Mouse (Mus musculus) gastrocnemius, postnatal 10 days (tissue): Measurements from ENCODE around the gene Gm12169. TPM values are rescaled to one million over a fixed set of nuclear protein-coding genes. Genes with fewer than 3 reads are reported as not detected.
"Not testable (repeated sequence)": the region's sequence is repeated elsewhere in the genome, so short reads cannot be mapped to it uniquely, and the experiment has no call there.

Experiments
- DNase-seq: peaks from one replicate; pipeline ENCODE4 v3.0.0; 2021; ENCODE audit warnings: mixed read lengths
- long read RNA-seq, 2 experiments: library from polyadenylated mRNA; stranded (forward); transcript quantifications; one replicate each; pipeline ENCODE4 v2.0.0; 2021
- total RNA-seq, 2 experiments: library from RNA; stranded (reverse); gene quantifications; 2 replicates each; pipeline ENCODE4 v1.2.3; 2021

Gm12169 gene
- total RNA-seq = not detected
- long read RNA-seq, experiment 1 = 0 reads
- long read RNA-seq, experiment 2 = 0 reads

DNA sequence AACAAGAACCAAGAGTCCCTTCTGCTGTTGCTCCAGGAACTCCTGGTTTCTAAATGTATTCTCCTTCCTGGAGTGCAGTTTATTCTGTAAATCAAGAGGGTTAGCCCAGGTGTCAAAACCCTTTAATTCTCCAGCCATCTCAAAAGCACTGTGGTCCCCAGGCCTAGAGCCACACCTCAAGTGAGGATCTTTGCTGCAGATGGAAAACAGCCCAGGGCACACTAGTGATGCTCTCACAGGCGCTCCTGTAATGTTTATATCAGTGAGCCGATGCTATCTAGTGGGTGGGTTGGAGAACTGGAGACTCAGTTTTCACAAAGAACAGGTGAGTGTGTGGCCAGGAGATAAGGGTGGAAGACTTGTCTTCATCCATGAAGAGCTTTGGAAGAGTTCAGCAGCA lies at the start of gene Gm12169:
Gene Gm12169, plus strand, starts transcription at position 301 of the 400 bp plus-strand sequence.
- DNase-seq = no peak

- no peak for DNase-seq
Observed at GRCm38 (mm10) chr11:46474220-46474619, 49.8 kb upstream of the Gm12169 start.

GRCm38 (mm10) chr11:46479311-46479710 lies 44.7 kb upstream of the Gm12169 start:
- no peak for DNase-seq

GRCm38 (mm10) chr11:46480517-46480916 lies 43.5 kb upstream of the Gm12169 start:
- no peak for DNase-seq

GRCm38 (mm10) chr11:46488231-46488630 lies 35.8 kb upstream of the Gm12169 start:
- no peak for DNase-seq

GRCm38 (mm10) chr11:46488650-46489049 lies 35.4 kb upstream of the Gm12169 start:
- no peak for DNase-seq

DNA sequence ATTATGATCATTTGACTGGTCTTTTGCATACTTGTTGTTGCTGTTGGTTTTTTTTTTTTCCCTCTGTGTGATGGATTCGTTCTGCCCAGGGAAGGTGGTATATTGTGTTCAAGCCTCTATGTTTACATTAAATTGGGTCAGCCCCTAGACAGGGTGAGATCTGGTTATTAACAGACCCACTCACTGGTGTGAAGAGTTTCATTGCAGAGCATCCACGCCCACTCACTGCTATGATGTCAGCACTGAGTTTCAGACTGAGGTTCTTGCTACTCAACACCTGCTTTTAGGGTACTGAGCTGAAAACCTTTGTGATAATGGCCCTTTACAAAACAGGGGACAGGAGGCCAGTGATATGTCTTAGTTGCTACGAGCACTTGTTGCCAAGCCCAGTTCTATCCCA lies 16.9 kb upstream of the Gm12169 start:
- no peak for DNase-seq

GRCm38 (mm10) chr11:46509900-46510299 lies 14.1 kb upstream of the Gm12169 start:
- no peak for DNase-seq

DNA sequence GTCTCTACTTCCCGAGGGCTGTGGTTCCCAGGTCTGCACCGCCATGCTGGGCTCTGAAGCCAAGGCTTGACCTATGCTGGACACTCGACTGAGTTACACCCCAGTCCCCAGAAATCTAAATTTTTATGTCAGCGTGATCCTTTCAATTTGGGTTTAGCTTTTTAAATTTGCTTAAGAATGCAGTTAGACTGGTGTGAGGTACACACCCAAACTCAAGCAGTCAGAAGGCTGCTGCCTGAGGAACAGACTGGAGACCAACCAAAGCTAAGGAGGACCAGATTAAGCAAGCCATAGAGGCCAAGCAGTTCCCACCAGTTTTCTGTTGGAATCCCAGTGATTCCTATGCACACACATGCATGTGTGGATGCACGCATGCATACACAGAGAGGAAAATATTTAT lies 2.7 kb upstream of the Gm12169 start:
- not testable (repeated sequence) for DNase-seq

GRCm38 (mm10) chr11:46522719-46523118 lies 1.3 kb upstream of the Gm12169 start:
- DNase-seq = no peak

- DNase-seq = no peak
Observed at GRCm38 (mm10) chr11:46530149-46530548, 6.1 kb downstream of the Gm12169 start.

DNA sequence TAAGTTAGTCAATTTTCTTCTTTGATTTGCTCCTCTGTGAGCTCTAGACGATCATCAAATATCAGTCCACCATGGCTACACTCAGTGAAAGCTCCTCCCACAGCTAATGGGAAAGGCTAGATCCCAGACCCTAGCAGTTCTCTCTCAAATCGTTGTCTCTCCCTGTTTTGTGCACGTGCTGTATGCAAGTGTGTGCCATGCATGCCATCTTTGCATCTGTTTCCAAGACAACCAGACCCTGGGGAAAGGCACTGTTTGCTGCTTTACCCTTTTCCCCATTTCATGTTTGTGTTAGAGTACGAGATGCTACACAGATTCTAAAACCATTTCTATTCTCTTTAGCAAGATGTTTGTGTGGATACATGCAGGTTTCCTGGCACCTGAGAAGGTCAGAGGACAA lies 13.0 kb downstream of the Gm12169 start:
- DNase-seq = no peak

GRCm38 (mm10) chr11:46543530-46543929 lies 19.5 kb downstream of the Gm12169 start:
- DNase-seq = no peak

DNA sequence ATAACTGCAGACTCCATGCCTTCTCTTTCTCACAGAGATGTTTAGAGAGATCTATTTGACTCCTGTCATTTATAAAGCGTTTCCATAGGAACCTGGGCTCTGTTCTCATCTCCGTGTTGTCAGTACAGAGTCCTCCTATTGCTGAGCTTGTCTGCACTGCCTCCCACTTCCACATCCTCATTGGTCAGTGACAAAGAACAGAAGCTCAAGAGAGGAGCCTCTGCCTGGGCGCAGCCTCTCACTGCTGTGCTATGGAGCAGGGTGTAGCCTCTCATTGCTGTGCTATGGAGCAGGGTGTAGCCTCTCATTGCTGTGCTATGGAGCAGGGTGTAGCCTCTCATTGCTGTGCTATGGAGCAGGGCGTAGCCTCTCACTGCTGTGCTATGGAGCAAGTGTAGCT lies 25.7 kb downstream of the Gm12169 start:
- no peak for DNase-seq

- DNase-seq = no peak
Observed at GRCm38 (mm10) chr11:46552741-46553140, 28.7 kb downstream of the Gm12169 start.

DNA sequence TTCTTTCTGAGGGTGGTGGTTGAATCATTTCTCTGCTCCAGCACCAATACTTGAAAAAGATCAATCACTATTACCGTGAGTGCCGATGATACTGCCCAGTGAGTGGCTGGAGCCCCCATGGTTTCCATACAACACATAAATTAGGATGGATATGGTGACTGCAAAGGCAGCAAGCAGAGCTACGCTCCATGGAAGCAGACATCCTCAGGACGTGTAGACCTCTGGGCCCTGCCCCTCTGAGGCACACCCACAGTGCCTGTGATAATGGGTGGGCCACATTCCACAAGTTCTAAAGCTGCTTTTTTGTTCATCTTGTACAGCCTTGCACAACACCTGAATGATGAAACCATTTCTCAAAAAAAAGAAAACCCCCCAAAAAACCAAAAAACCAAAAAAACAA lies 37.1 kb downstream of the Gm12169 start:
- DNase-seq = no peak

DNA sequence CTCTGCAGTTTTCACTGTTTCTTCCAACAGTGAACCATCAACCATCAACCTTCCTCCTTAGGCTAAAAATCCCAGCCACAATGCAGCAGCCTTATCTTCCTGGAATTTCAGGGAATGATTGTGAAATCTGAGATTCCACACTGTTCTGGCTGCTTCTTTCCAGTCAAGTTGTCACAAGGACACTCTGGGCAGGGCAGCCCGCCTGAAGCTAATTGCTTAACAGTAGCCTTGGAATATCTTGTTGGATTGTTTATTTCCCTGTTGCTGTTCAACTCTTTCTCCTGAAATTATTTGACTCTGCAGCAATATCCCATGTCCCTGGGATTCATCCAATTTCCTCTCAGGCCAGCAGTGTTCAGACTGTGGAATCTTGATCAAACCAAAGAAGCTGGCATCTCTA lies 40.7 kb downstream of the Gm12169 start:
- DNase-seq = no peak

GRCm38 (mm10) chr11:46565967-46566366 lies 42.0 kb downstream of the Gm12169 start:
- DNase-seq = no peak

DNA sequence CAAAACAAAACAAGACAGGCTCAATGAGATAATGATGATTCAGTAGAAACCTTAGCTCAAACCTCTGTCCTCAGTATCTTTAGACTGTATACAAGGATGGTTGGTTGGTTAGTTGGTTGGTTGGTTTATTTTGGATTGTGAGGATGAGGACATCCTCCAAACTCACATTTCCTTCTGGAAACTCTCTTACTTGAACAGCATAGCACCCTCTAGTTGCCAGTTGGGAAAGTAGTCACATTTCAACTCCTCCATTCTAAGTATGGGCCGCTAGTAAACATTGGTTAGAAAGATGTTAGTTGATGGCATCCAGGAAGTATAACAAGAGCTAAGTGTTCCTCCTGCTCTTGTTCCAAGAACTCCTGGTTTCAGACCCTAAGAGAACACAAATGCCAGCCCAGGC lies 45.1 kb downstream of the Gm12169 start:
- DNase-seq = no peak

GRCm38 (mm10) chr11:46571327-46571726 lies 47.3 kb downstream of the Gm12169 start, which contains the start of gene BC053393:
Gene BC053393 (plus strand): TSS chr11:46571536.
- no peak for DNase-seq

- DNase-seq = no peak
Observed at GRCm38 (mm10) chr11:46578771-46579281, 54.8 kb downstream of the Gm12169 start.

DNA sequence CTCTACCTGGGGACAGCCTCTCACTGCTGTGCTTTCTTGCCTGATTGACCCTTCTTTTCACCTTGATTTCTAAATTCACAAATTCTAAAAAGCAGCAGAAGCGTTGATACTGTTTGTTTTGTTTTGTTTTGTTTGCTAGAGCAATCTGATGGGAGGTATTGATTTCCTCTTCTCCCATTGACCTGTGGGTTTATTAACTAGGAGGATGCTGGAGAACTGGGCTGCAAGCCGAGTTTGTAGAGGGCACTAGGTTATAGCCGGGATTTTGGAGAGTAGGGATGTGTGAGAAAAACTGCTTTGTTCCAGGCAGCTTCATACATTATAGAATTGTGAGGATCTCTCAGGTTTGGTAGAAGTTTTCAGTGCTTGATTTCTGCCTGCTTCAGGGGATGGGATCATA lies 56.4 kb downstream of the Gm12169 start:
- DNase-seq = no peak

- DNase-seq = no peak
Observed at GRCm38 (mm10) chr11:46582741-46583140, 58.7 kb downstream of the Gm12169 start.
